Mouse (Mus musculus) forebrain, embryonic 15.5 days (tissue): Measurements from ENCODE around the gene Rad51c. TPM values are rescaled to one million over a fixed set of nuclear protein-coding genes. Genes with fewer than 3 reads are reported as not detected.
"Not testable (repeated sequence)": the region's sequence is repeated elsewhere in the genome, so short reads cannot be mapped to it uniquely, and the experiment has no call there.

Experiments
- ATAC-seq: fragments of 200-750 bp; cut with Nextera tagmentation; replicated peaks from 2 replicates; pipeline ENCODE4 v1.8.0; 2017; ENCODE audit warnings: mild to moderate bottlenecking, moderate TSS enrichment, moderate library complexity
- H3K27ac ChIP-seq: fragments of 300-500 bp; sonication (generic); replicated peaks from 2 replicates; pipeline ENCODE4 v1.5.1; 2015; ENCODE audit warnings: mild to moderate bottlenecking, inconsistent platforms
- H3K27me3 ChIP-seq: fragments of 300-500 bp; sonication (generic); 2 replicates; pipeline ENCODE4 v1.6.1; 2015; ENCODE audit warnings: inconsistent platforms
- H3K36me3 ChIP-seq: fragments of 300-500 bp; sonication (generic); 2 replicates; pipeline ENCODE4 v1.6.1; 2015; ENCODE audit warnings: mild to moderate bottlenecking, inconsistent platforms
- H3K4me1 ChIP-seq: fragments of 300-500 bp; sonication (generic); 2 replicates; pipeline ENCODE4 v1.6.1; 2015; ENCODE audit warnings: inconsistent platforms
- H3K4me2 ChIP-seq: fragments of 300-500 bp; sonication (generic); replicated peaks from 2 replicates; pipeline ENCODE4 v1.6.1; 2015; ENCODE audit warnings: mild to moderate bottlenecking, inconsistent platforms
- H3K4me3 ChIP-seq: fragments of 300-500 bp; sonication (generic); 2 replicates; pipeline ENCODE4 v1.5.1; 2015; ENCODE audit warnings: mild to moderate bottlenecking, inconsistent platforms
- H3K9ac ChIP-seq: fragments of 300-500 bp; sonication (generic); replicated peaks from 2 replicates; pipeline ENCODE4 v1.6.1; 2015; ENCODE audit warnings: mild to moderate bottlenecking, inconsistent platforms
- H3K9me3 ChIP-seq: fragments of 300-500 bp; sonication (generic); 2 replicates; pipeline ENCODE4 v1.6.1; 2016; ENCODE audit warnings: inconsistent platforms
- WGBS: fragments of 180-500 bp; shearing (Covaris S2); methylation state at CpG from one replicate; pipeline ENCODE4 v1.1.7; 2015; ENCODE audit warnings: mixed read lengths; 5-methylcytosine and 5-hydroxymethylcytosine counted together
- polyA plus RNA-seq: library from polyadenylated mRNA; unstranded; fragments of >200 nt; fragmentation: Nextera tagmentation; extraction: Ambion mirVana; gene quantifications from 2 replicates; pipeline ENCODE4 v1.2.1, GENCODE M21; 2015

The Rad51c gene
- polyA plus RNA-seq, 1 experiment from 2014 or later, result 6.6 TPM

DNA sequence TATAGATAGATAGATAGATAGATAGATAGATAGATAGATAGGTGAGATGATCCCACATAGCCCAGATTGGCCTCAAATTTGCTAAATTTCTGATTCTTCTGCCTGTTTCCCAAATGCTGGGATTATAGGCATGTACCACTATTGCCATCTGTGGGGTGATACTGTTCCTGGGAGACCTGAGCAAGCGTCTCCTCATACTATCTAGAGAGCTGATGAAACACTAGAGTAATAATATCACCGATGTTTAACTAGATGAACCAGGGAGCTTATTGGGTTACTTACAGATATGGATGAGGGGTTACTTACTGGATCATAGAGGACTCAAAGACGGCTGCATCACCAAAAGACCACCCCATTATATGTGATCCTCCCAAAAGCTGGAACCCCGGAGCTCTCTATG lies 24.6 kb upstream of the Rad51c start:
- no peak for ATAC-seq
- Histone ChIP-seq H3K4me3 (no peak overlapping the region), H3K4me1 (peaks cover 15% of the 10 kb centered on the region), H3K4me2 (no peak overlapping the region), H3K9me3 (no peaks in the 10 kb centered on the region), H3K9ac (no peak overlapping the region), H3K36me3 (no peaks in the 10 kb centered on the region), H3K27me3 (no peaks in the 10 kb centered on the region), H3K27ac (no peak overlapping the region)
- 89% methylated on average over 4 of the region's 4 CpGs for WGBS

- H3K4me2 ChIP-seq, result no peak overlapping the region
- no peak for ATAC-seq
- WGBS, result 61% methylated on average over 2 of the region's 2 CpGs
- H3K4me1 ChIP-seq, result peaks cover 25% of the 10 kb centered on the region
- no peaks in the 10 kb centered on the region for H3K27me3 ChIP-seq
- no peaks in the 10 kb centered on the region for H3K9me3 ChIP-seq
- H3K36me3 ChIP-seq, result no peaks in the 10 kb centered on the region
- H3K4me3 ChIP-seq, result no peak overlapping the region
- H3K27ac ChIP-seq, result peak overlapping the region; percentile 86; the same call in 1 of the 2 replicates
- no peak overlapping the region for H3K9ac ChIP-seq
Observed at GRCm38 (mm10) chr11:87428051-87428673, 23.4 kb upstream of the Rad51c start.

- Histone ChIP-seq H3K4me1 (peaks cover 27% of the 10 kb centered on the region), H3K4me2 (no peak overlapping the region), H3K36me3 (no peaks in the 10 kb centered on the region), H3K27ac (peak overlapping the region; percentile 86), H3K9me3 (no peaks in the 10 kb centered on the region), H3K27me3 (no peaks in the 10 kb centered on the region), H3K9ac (no peak overlapping the region), H3K4me3 (no peak overlapping the region)
- 58% methylated on average over 1 of the region's 1 CpGs for WGBS
- no peak for ATAC-seq
Observed at GRCm38 (mm10) chr11:87427273-87428050, 22.7 kb upstream of the Rad51c start.

DNA sequence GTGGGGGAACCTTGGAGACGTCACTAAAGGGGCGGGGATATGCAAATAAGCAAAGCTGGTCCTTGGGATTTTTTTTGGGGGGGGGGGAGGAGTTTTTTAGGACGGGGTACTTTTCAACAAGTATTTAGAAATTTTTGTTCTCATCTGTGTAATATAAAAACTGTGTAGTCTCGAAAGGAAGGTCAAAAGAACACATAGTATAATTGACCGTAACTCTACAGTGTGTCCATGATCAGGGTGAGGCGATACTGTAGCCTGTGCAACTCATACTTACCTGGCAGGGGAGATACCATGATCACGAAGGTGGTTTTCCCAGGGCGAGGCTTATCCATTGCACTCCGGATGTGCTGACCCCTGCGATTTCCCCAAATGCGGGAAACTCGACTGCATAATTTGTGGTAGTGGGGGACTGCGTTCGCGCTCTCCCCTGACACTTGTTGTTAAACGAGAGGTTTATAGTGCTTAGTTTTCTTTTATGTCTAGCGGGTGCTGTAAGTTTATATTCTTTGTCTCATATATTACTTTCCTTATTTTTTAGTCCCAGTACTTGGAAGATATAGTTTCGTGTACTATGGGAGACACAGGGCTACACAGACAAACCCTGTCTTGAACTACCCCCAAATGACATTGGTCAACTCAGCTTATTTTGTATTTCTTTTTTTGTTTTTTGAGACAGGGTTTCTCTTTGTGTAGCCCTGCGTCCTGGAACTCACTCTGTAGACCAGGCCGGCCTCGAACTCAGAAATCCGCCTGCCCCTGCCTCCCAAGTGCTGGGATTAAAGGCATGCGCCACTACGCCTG lies 21.9 kb upstream of the Rad51c start:
- H3K9ac ChIP-seq, result peak overlapping the region; percentile 38
- H3K36me3 ChIP-seq, result not testable (repeated sequence)
- under 1% methylated on average over 24 of the region's 24 CpGs for WGBS

GRCm38 (mm10) chr11:87426121-87426449 lies 21.3 kb upstream of the Rad51c start:
- H3K27me3 ChIP-seq, result no peaks in the 10 kb centered on the region
- H3K9me3 ChIP-seq, result no peaks in the 10 kb centered on the region
- peak overlapping the region; percentile 54 for H3K4me2 ChIP-seq
- peak overlapping the region; percentile 39 for H3K4me3 ChIP-seq
- H3K27ac ChIP-seq, result peak overlapping the region; percentile 86
- H3K36me3 ChIP-seq, result no peaks in the 10 kb centered on the region
- under 1% methylated on average over 7 of the region's 7 CpGs for WGBS
- H3K9ac ChIP-seq, result peak overlapping the region; percentile 38
- peak; percentile 63; the same call in 1 of the 2 replicates for ATAC-seq
- peaks cover 34% of the 10 kb centered on the region for H3K4me1 ChIP-seq

More for the DNA sequence above, 21.9 kb upstream of the Rad51c start:
- peak overlapping the region; percentile 86 for H3K27ac ChIP-seq
- peak overlapping the region; percentile 54 for H3K4me2 ChIP-seq
- H3K9me3 ChIP-seq, H3K27me3 ChIP-seq: not testable (repeated sequence)
- peak; percentile 91 for ATAC-seq
- H3K4me1 ChIP-seq, result peaks cover 33% of the 10 kb centered on the region
- peak overlapping the region; percentile 39 for H3K4me3 ChIP-seq

DNA sequence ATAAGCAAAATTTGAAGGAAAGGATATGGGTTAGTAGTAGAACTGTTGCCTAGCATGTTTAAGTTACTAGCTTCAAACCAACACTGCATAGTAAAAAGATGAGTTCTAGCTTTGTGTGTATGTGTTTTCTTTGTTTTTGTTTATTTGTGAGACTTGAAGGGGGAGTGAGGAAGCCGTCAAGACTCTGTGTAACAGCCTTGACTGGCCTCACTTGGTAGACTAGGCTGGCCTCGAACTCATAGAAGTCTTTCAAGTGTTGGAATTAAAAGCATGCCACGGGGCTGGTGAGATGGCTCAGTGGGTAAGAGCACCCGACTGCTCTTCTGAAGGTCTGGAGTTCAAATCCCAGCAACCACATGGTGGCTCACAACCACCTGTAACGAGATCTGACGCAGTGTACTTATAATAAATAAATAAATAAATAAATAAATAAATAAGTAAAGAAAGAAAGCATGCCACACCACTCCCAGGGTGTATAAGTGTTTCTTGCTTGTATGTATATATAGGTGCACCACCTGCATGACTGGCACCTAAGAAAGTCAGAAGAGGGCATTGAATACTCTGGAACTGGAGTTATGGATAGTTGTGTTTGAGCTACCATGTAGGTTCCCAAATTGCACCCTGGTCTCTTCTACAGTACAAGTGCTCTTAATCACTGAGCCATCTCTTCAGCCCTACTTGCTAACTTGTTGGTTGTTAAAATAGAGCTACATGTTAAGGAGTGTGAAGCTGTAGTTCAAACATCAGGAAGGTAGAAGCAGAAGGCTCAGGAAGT lies 19.0 kb upstream of the Rad51c start:
- no peaks in the 10 kb centered on the region for H3K27me3 ChIP-seq
- 0 out of 2 replicates have a peak overlapping the region, but pooled peaks have one; percentile 3 for H3K4me3 ChIP-seq
- WGBS, result 49% methylated on average over 6 of the region's 6 CpGs
- H3K27ac ChIP-seq, result peak overlapping the region; percentile 94
- peaks cover 34% of the 10 kb centered on the region for H3K4me1 ChIP-seq
- H3K4me2 ChIP-seq, result peak overlapping the region; percentile 18; the same call in 1 of the 2 replicates
- no peaks in the 10 kb centered on the region for H3K36me3 ChIP-seq
- H3K9ac ChIP-seq, result no peak overlapping the region
- ATAC-seq, result no peak
- H3K9me3 ChIP-seq, result no peaks in the 10 kb centered on the region

GRCm38 (mm10) chr11:87422511-87423340 lies 18.0 kb upstream of the Rad51c start:
- H3K4me2 ChIP-seq, result peak overlapping the region; percentile 55
- WGBS, result under 1% methylated on average over 26 of the region's 26 CpGs
- H3K27ac ChIP-seq, result peak overlapping the region; percentile 94
- H3K4me1 ChIP-seq, result peaks cover 32% of the 10 kb centered on the region
- ATAC-seq, result peak; percentile 81
- no peaks in the 10 kb centered on the region for H3K9me3 ChIP-seq
- no peaks in the 10 kb centered on the region for H3K27me3 ChIP-seq
- peak overlapping the region; percentile 44 for H3K4me3 ChIP-seq
- no peaks in the 10 kb centered on the region for H3K36me3 ChIP-seq
- H3K9ac ChIP-seq, result peak overlapping the region; percentile 55

- WGBS, result 21% methylated on average over 6 of the region's 6 CpGs
Observed at GRCm38 (mm10) chr11:87421760-87422201, 17.0 kb upstream of the Rad51c start.

GRCm38 (mm10) chr11:87420861-87421260 lies 16.1 kb upstream of the Rad51c start:
- peaks cover 20% of the 10 kb centered on the region for H3K4me1 ChIP-seq
- H3K9me3 ChIP-seq, result no peaks in the 10 kb centered on the region
- no peak overlapping the region for H3K9ac ChIP-seq
- H3K27me3 ChIP-seq, result no peaks in the 10 kb centered on the region
- H3K4me2 ChIP-seq, result no peak overlapping the region
- H3K27ac ChIP-seq, result no peak overlapping the region
- H3K36me3 ChIP-seq, result no peaks in the 10 kb centered on the region
- no peak overlapping the region for H3K4me3 ChIP-seq
- no peak for ATAC-seq

More at GRCm38 (mm10) chr11:87421760-87422201, 17.0 kb upstream of the Rad51c start:
- no peak for ATAC-seq
- Histone ChIP-seq H3K4me3 (peak overlapping the region; percentile 44), H3K9ac (peak overlapping the region; percentile 55), H3K4me1 (peaks cover 23% of the 10 kb centered on the region), H3K4me2 (peak overlapping the region; percentile 55), H3K27me3 (no peaks in the 10 kb centered on the region), H3K27ac (peak overlapping the region; percentile 94), H3K36me3 (no peaks in the 10 kb centered on the region), H3K9me3 (no peaks in the 10 kb centered on the region)

- no peak overlapping the region for H3K4me3 ChIP-seq
- no peak overlapping the region for H3K9ac ChIP-seq
- 55% methylated on average over 5 of the region's 5 CpGs for WGBS
- H3K27ac ChIP-seq, result no peak overlapping the region
- no peak for ATAC-seq
- no peaks in the 10 kb centered on the region for H3K27me3 ChIP-seq
- no peaks in the 10 kb centered on the region for H3K4me1 ChIP-seq
- H3K4me2 ChIP-seq, result no peak overlapping the region
- no peaks in the 10 kb centered on the region for H3K9me3 ChIP-seq
- H3K36me3 ChIP-seq, result no peaks in the 10 kb centered on the region
Observed at GRCm38 (mm10) chr11:87416120-87416519, 11.4 kb upstream of the Rad51c start.

DNA sequence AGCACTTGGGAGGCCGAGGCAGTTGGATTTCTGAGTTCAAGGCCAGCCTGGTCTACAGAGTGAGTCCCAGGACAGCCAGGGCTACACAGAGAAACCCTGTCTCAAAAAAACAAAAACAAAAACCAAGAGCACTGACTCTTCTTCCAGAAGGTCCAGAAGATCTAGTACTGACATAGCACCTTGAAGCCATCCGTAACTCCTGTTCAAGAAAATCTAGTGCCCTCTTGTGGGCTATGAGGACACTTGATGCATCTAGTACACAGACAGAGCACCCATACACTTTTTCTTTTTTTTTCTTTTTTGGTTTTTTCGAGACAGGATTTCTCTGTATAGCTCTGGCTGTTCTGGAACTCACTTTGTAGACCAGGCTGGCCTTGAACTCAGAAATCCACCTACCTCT lies 8.7 kb upstream of the Rad51c start:
- 53% methylated on average over 3 of the region's 3 CpGs for WGBS
- not testable (repeated sequence) for ATAC-seq, H3K27ac ChIP-seq, H3K4me2 ChIP-seq, H3K9ac ChIP-seq, H3K9me3 ChIP-seq, H3K4me3 ChIP-seq, H3K27me3 ChIP-seq, H3K36me3 ChIP-seq, H3K4me1 ChIP-seq
